Mouse (Mus musculus) urinary bladder, adult 2 months (tissue): ENCODE data around the gene Prkar1b. TPM values are rescaled to one million over a fixed set of nuclear protein-coding genes. Genes with fewer than 3 reads are reported as not detected.

Source experiments
- DNase-seq: peaks from one replicate; pipeline ENCODE4 v3.0.0; 2022; ENCODE audit warnings: low spot score
- polyA plus RNA-seq: library from polyadenylated mRNA; depleted of rRNA; stranded (reverse); fragments of >200 nt; gene quantifications from 2 replicates; pipeline ENCODE4 v1.2.3, GENCODE M21; 2012

The Prkar1b gene
- polyA plus RNA-seq, 1 experiment = 15.0 TPM

- DNase-seq = no peak
Measured at GRCm38 (mm10) chr5:139110140-139110855, 39.5 kb downstream of the Prkar1b start.

- no peak for DNase-seq
Measured at GRCm38 (mm10) chr5:139107815-139108214, 42.0 kb downstream of the Prkar1b start.

GRCm38 (mm10) chr5:139101783-139102182 lies 48.0 kb downstream of the Prkar1b start:
- DNase-seq = no peak

GRCm38 (mm10) chr5:139098991-139099972 lies 50.5 kb downstream of the Prkar1b start:
- no peak for DNase-seq

GRCm38 (mm10) chr5:139095297-139096110 lies 54.3 kb downstream of the Prkar1b start:
- peak; percentile 6 for DNase-seq

GRCm38 (mm10) chr5:139093534-139093933 lies 56.3 kb downstream of the Prkar1b start:
- peak; percentile 7 for DNase-seq

- DNase-seq = no peak
Measured at GRCm38 (mm10) chr5:139091713-139092112, 58.1 kb downstream of the Prkar1b start.

GRCm38 (mm10) chr5:139090162-139090561 lies 59.6 kb downstream of the Prkar1b start:
- no peak for DNase-seq

GRCm38 (mm10) chr5:139088173-139088572 lies 61.6 kb downstream of the Prkar1b start:
- DNase-seq = no peak

GRCm38 (mm10) chr5:139084831-139085519 lies 64.8 kb downstream of the Prkar1b start:
- DNase-seq = no peak

GRCm38 (mm10) chr5:139084302-139084701 lies 65.5 kb downstream of the Prkar1b start:
- no peak for DNase-seq

- DNase-seq = no peak
Measured at GRCm38 (mm10) chr5:139083841-139084240, 66.0 kb downstream of the Prkar1b start.

- DNase-seq = no peak
Measured at GRCm38 (mm10) chr5:139081370-139081769, 68.4 kb downstream of the Prkar1b start.

GRCm38 (mm10) chr5:139078156-139078462 lies 71.7 kb downstream of the Prkar1b start:
- no peak for DNase-seq

- DNase-seq = no peak
Measured at GRCm38 (mm10) chr5:139077311-139078155, 72.3 kb downstream of the Prkar1b start.

- no peak for DNase-seq
Measured at GRCm38 (mm10) chr5:139076450-139076849, 73.4 kb downstream of the Prkar1b start.

- DNase-seq = no peak
Measured at GRCm38 (mm10) chr5:139075791-139076190, 74.0 kb downstream of the Prkar1b start.

- DNase-seq = no peak
Measured at GRCm38 (mm10) chr5:139075125-139075524, 74.7 kb downstream of the Prkar1b start.

GRCm38 (mm10) chr5:139073977-139074376 lies 75.8 kb downstream of the Prkar1b start:
- no peak for DNase-seq

GRCm38 (mm10) chr5:139072866-139073265 lies 76.9 kb downstream of the Prkar1b start:
- no peak for DNase-seq
